Mouse (Mus musculus): Measurements from ENCODE around the gene Pwp2. TPM values are rescaled to one million over a fixed set of nuclear protein-coding genes. Genes with fewer than 3 reads are reported as not detected.
"Not testable (repeated sequence)": the region's sequence is repeated elsewhere in the genome, so short reads cannot be mapped to it uniquely, and the experiment has no call there.

Pwp2 gene
- polyA plus RNA-seq, 1 experiment from 2014 or later: 19.7 TPM

- CTCF ChIA-PET: interaction anchor here (0.9 to 2.0 kb wide), 2 partner anchors 10 to 174 kb away, joined by 3 to 6 read pairs; no protein-coding TSS in a partner anchor
- ATAC-seq (peak; percentile 24), DNase-seq (ENCODE audit: low read depth, low spot score) (peak; percentile 31)
- POLR2A ChIA-PET: interaction anchor here (0.7 kb wide), 1 partner anchor 26 kb away, joined by 3 read pairs; the partner anchor contains the start of gene Trappc10
- no peaks in the 10 kb centered on the region for H3K27me3 ChIP-seq
- TF ChIP-seq CTCF (IDR thresholded peaks at IDR 0.05): no peak
- in situ Hi-C loops (cut with MboI; ENCODE audit: low pct_unique_long_range_greater_than_20kb): no loop called here
These were observed 33.6 kb upstream of the Pwp2 start for GRCm38 (mm10) chr10:78218576-78218975.

GRCm38 (mm10) chr10:78216376-78217083 lies 31.6 kb upstream of the Pwp2 start:
- DNase-seq (ENCODE audit: low read depth, low spot score) (no peak), ATAC-seq (no peak)
- in situ Hi-C loops (cut with MboI; ENCODE audit: low pct_unique_long_range_greater_than_20kb): no loop called here
- CTCF ChIA-PET: interaction anchor here (1.3 kb wide), 1 partner anchor 12 kb away, joined by 3 read pairs; no protein-coding TSS in a partner anchor
- no peak for TF ChIP-seq CTCF (IDR thresholded peaks at IDR 0.05)
- POLR2A ChIA-PET: interaction anchor here (1.2 kb wide), 2 partner anchors 9 to 13 kb away, joined by 4 to 5 read pairs; no protein-coding TSS in a partner anchor
- H3K27me3 ChIP-seq: no peaks in the 10 kb centered on the region

- POLR2A ChIA-PET: interaction anchor here (0.7 to 1.3 kb wide), 2 partner anchors 11 to 14 kb away, joined by 3 to 4 read pairs; no protein-coding TSS in a partner anchor
- no peaks in the 10 kb centered on the region for H3K27me3 ChIP-seq
- TF ChIP-seq CTCF (IDR thresholded peaks at IDR 0.05): no peak
- CTCF ChIA-PET: interaction anchor here (1.3 kb wide), 1 partner anchor 9 kb away, joined by 3 read pairs; no protein-coding TSS in a partner anchor
- in situ Hi-C loops (cut with MboI; ENCODE audit: low pct_unique_long_range_greater_than_20kb): no loop called here
- no peak for ATAC-seq
- DNase-seq (ENCODE audit: low read depth, low spot score): no peak
These were observed 29.4 kb upstream of the Pwp2 start for GRCm38 (mm10) chr10:78214371-78214770.

DNA sequence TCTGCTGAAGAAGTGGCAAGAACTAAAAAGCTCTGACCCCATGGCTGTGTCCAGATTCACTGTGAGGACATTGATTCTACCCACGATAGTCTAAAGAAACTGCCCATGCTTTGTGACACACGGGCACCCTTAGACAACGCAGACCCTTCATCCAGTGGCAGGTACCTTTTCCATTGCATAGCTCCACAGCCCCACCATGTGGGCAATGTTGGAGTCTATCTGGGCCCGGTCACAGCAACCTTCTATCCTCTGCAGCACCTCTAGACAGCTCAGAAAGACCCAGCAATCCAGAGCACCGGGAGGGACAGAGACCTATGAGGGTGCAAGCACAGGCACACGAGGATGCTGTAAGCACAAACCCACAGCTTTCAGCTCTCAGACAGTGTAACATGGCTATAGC lies 26.4 kb upstream of the Pwp2 start:
- CTCF ChIA-PET: interaction anchor here (0.8 to 1.8 kb wide), 6 partner anchors 12 to 44 kb away, joined by 3 to 5 read pairs (median 4); partner anchors contain the start of gene Pwp2
- no peak for TF ChIP-seq CTCF (IDR thresholded peaks at IDR 0.05)
- POLR2A ChIA-PET: no interaction called here
- in situ Hi-C loops (cut with MboI; ENCODE audit: low pct_unique_long_range_greater_than_20kb): no loop called here
- H3K27me3 ChIP-seq: no peaks in the 10 kb centered on the region
- DNase-seq (ENCODE audit: low read depth, low spot score): no peak
- no peak for ATAC-seq

GRCm38 (mm10) chr10:78201182-78201581 lies 16.2 kb upstream of the Pwp2 start:
- no peak for TF ChIP-seq CTCF (IDR thresholded peaks at IDR 0.05)
- ChIA-PET CTCF (interaction anchor here (1.2 kb wide), 1 partner anchor 12 kb away, joined by 3 read pairs; no protein-coding TSS in a partner anchor), POLR2A (no interaction called here)
- in situ Hi-C loops (cut with MboI; ENCODE audit: low pct_unique_long_range_greater_than_20kb): no loop called here
- no peak for ATAC-seq
- H3K27me3 ChIP-seq: no peaks in the 10 kb centered on the region
- no peak for DNase-seq (ENCODE audit: low read depth, low spot score)

DNA sequence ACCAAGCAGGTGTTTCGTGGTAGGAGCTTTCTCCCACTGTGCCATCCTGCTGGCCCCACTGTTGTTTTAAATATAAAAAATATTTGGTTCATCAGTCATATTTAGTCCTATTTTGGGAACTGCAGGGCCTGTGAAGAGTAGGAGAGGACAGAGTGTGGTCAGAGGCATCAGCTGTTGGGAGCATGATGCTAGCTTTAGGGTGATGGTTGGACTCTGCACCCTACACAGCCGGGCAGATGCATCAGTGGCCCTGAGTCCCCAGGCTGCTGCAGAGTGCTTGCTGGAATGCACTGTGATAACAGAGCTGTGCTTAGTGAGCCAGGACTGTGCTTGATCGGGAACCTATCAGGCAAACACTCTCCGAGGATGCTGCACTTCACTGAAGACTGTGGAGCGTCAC lies 8.0 kb upstream of the Pwp2 start:
- DNase-seq (ENCODE audit: low read depth, low spot score): no peak
- in situ Hi-C loops (cut with MboI; ENCODE audit: low pct_unique_long_range_greater_than_20kb): no loop called here
- no peak for TF ChIP-seq CTCF (IDR thresholded peaks at IDR 0.05)
- POLR2A ChIA-PET: no interaction called here
- no peaks in the 10 kb centered on the region for H3K27me3 ChIP-seq
- CTCF ChIA-PET: no interaction called here
- no peak for ATAC-seq

- H3K27me3 ChIP-seq; ATAC-seq; DNase-seq (ENCODE audit: low read depth, low spot score): not testable (repeated sequence)
- ChIA-PET CTCF (interaction anchor here (1.2 to 1.7 kb wide), 2 partner anchors 10 to 26 kb away, joined by 3 to 5 read pairs; no protein-coding TSS in a partner anchor), POLR2A (interaction anchor here (1.2 kb wide), 1 partner anchor 9 kb away, joined by 3 read pairs; no protein-coding TSS in a partner anchor)
- in situ Hi-C loops (cut with MboI; ENCODE audit: low pct_unique_long_range_greater_than_20kb): loop anchor here (10.0 kb wide), 1 partner anchor 209 kb away; no protein-coding TSS in a partner anchor
These were observed 1.1 kb upstream of the Pwp2 start for GRCm38 (mm10) chr10:78186076-78186475.

GRCm38 (mm10) chr10:78185381-78185725 lies 404 bp upstream of the Pwp2 start:
- in situ Hi-C loops (cut with MboI; ENCODE audit: low pct_unique_long_range_greater_than_20kb): loop anchor here (10.0 kb wide), 1 partner anchor 209 kb away; no protein-coding TSS in a partner anchor
- TF ChIP-seq CTCF (IDR thresholded peaks at IDR 0.05): no peak
- DNase-seq (ENCODE audit: low read depth, low spot score) (no peak), ATAC-seq (no peak)
- H3K27me3 ChIP-seq: no peaks in the 10 kb centered on the region
- ChIA-PET POLR2A (interaction anchor here (1.2 kb wide), 1 partner anchor 10 kb away, joined by 3 read pairs; no protein-coding TSS in a partner anchor), CTCF (interaction anchor here (0.9 to 1.7 kb wide), 4 partner anchors 10 to 28 kb away, joined by 3 to 5 read pairs (median 4); no protein-coding TSS in a partner anchor)

- in situ Hi-C loops (cut with MboI; ENCODE audit: low pct_unique_long_range_greater_than_20kb): loop anchor here (10.0 kb wide), 1 partner anchor 211 kb away; no protein-coding TSS in a partner anchor
- H3K27me3 ChIP-seq: no peaks in the 10 kb centered on the region
- no peak for DNase-seq (ENCODE audit: low read depth, low spot score)
- no peak for ATAC-seq
- CTCF ChIA-PET: no interaction called here
- TF ChIP-seq CTCF (IDR thresholded peaks at IDR 0.05): no peak
- POLR2A ChIA-PET: no interaction called here
These were observed 1.4 kb downstream of the Pwp2 start for GRCm38 (mm10) chr10:78183577-78183976.

DNA sequence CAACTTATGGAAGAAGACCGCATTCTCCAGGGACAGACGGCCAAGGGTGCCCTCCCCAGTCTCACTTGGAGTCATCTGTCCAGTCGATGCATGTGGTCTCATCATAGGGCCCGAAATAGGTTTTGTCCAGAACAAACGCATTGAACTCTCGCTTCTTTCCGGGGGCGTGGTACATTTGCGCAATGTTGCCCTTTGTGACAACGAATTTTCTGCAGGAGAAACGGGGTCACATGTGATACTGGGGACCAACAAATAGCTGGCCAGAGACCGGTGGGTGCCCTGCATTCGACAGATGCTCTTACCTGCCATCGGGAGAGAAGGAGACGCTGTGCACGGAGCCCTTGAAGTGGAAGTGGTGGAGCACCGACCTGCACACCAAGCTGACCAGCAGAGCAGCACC lies 2.6 kb downstream of the Pwp2 start:
- TF ChIP-seq CTCF (IDR thresholded peaks at IDR 0.05): no peak
- ChIA-PET POLR2A (no interaction called here), CTCF (no interaction called here)
- no peak for DNase-seq (ENCODE audit: low read depth, low spot score)
- ATAC-seq: no peak
- H3K27me3 ChIP-seq: no peaks in the 10 kb centered on the region
- in situ Hi-C loops (cut with MboI; ENCODE audit: low pct_unique_long_range_greater_than_20kb): loop anchor here (10.0 kb wide), 1 partner anchor 212 kb away; no protein-coding TSS in a partner anchor

DNA sequence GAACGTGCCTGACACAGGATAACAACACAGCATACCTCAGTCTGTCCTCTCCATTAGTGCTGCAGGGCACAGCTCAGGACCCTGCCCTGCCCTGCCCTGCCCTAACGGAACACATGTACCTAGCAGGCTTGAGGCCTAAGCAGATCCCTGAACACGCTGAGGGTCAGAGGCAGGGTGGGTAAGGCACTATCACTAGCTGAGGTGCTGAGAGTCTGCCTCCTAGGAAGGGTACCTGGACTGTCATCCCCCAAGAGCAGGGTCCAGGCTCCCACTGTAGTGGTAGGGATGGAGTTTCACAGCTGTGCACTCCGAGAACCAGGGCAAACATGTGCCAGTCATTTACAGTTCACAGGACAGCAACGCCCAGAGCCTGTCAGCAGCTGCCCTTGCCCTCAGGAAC lies 10.5 kb downstream of the Pwp2 start:
- in situ Hi-C loops (cut with MboI; ENCODE audit: low pct_unique_long_range_greater_than_20kb): no loop called here
- no peak for TF ChIP-seq CTCF (IDR thresholded peaks at IDR 0.05)

More for the DNA sequence above, 10.5 kb downstream of the Pwp2 start:
- ChIA-PET POLR2A (no interaction called here), CTCF (no interaction called here)
- DNase-seq (ENCODE audit: low read depth, low spot score) (no peak), ATAC-seq (no peak)
- no peaks in the 10 kb centered on the region for H3K27me3 ChIP-seq
